Mouse (Mus musculus): ENCODE results near the gene Kcns1. TPM values are rescaled to one million over a fixed set of nuclear protein-coding genes. Genes with fewer than 3 reads are reported as not detected.

The Kcns1 gene
- polyA plus RNA-seq, 2 experiments: 0.02 TPM; not detected in 1

DNA sequence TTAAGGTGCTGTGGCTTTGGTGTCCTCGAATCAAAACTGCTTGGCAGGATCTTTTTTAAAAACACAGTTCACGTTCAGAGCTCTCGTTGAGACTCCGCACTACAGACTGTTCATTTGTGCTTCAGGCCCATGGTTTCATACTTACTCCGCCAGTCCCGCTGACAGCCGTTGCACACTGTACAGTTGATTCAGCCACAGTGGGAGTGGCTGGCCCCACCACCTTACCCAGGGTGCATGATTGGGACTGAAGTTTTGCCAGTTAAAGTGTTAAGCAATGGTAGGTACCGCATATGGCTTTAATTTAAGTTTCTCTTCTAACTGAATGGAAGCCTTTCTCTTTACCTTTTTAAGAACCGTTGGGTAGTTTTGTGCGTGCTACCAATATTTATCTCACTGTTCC, 55.4 kb downstream of the Kcns1 start:
- no peak overlapping the region for H3K27ac ChIP-seq

DNA sequence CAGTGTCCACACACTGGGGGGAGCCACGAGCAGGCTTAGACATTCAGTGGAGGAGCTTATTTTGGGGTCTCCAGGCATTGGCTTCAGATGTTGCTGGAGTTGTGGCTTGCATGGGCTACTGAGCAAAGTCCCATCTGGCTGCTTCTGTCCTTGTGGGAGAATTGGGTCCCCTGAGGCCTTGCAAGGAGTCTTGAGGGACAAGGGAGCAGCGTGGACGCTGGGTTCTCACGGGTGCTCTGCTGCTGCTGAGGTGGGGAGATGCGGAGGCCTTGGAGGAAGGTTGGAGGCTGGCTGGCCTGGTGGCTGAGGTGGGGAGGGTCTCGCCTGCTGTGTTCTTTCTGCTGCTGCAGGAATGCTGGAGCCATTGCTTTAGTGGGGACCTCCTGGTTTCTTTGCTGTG, 56.9 kb downstream of the Kcns1 start:
- Histone ChIP-seq H3K36me3 (replicated peaks; ENCODE audit: control insufficient read depth, insufficient read depth, low read depth) (peaks cover 4% of the 10 kb centered on the region; the same call in 1 of the 2 replicates), H3K9me3 (ENCODE audit: control insufficient read depth, low read length) (no peaks in the 10 kb centered on the region), H3K4me1 (replicated peaks; ENCODE audit: control insufficient read depth in 2 of 2, insufficient read depth in 2 of 2, low read length in 1 of 2) (no peaks in the 10 kb centered on the region), H3K9ac (replicated peaks) (no peak overlapping the region), H3K4me2 (ENCODE audit: low read depth) (no peak overlapping the region), H3K4me3 (ENCODE audit: insufficient read depth in 1 of 2, low read depth in 2 of 2, low read length in 2 of 2) (no peak overlapping the region), H3K27me3 (ENCODE audit: control insufficient read depth, insufficient read depth, low read length) (no peaks in the 10 kb centered on the region), H3K27ac (no peak overlapping the region)
- ATAC-seq (ENCODE audit: insufficient read depth) (no peak), DNase-seq (ENCODE audit: low read depth in 3 of 3, low spot score in 3 of 3) (no peak)
- TF ChIP-seq EP300 (IDR thresholded peaks at IDR 0.05; ENCODE audit: low read depth) (no peak), CTCF (IDR thresholded peaks at IDR 0.05; ENCODE audit: low read depth) (no peak)
- WGBS (ENCODE audit: insufficient replicate concordance): 81% methylated on average over 6 of the region's 6 CpGs

More for the DNA sequence above, 55.4 kb downstream of the Kcns1 start:
- DNase-seq (ENCODE audit: low read depth in 3 of 3, low spot score in 3 of 3) (no peak), ATAC-seq (ENCODE audit: insufficient read depth) (no peak)
- Histone ChIP-seq H3K36me3 (replicated peaks; ENCODE audit: control insufficient read depth, insufficient read depth, low read depth) (peaks cover 4% of the 10 kb centered on the region; the same call in 1 of the 2 replicates), H3K4me3 (ENCODE audit: insufficient read depth in 1 of 2, low read depth in 2 of 2, low read length in 2 of 2) (no peak overlapping the region), H3K9me3 (ENCODE audit: control insufficient read depth, low read length) (no peaks in the 10 kb centered on the region), H3K4me1 (replicated peaks; ENCODE audit: control insufficient read depth in 2 of 2, insufficient read depth in 2 of 2, low read length in 1 of 2) (no peaks in the 10 kb centered on the region), H3K27me3 (ENCODE audit: control insufficient read depth, insufficient read depth, low read length) (no peaks in the 10 kb centered on the region), H3K4me2 (ENCODE audit: low read depth) (no peak overlapping the region), H3K9ac (replicated peaks) (no peak overlapping the region)
- 81% methylated on average over 10 of the region's 10 CpGs for WGBS (ENCODE audit: insufficient replicate concordance)
- TF ChIP-seq CTCF (IDR thresholded peaks at IDR 0.05; ENCODE audit: low read depth) (no peak), EP300 (IDR thresholded peaks at IDR 0.05; ENCODE audit: low read depth) (no peak)

Other genes with a start within 250 kb of the Kcns1 start
- gene Ywhab, start 176.2 kb downstream of the Kcns1 start, polyA plus RNA-seq (2012; rRNA removed): 20.2 and 32.3 TPM in 2 replicates
- 79.6 and 88.4 TPM in 2 replicates for gene Ywhab, start 176.2 kb downstream of the Kcns1 start, polyA plus RNA-seq (2014; fragmentation: Nextera tagmentation; extraction: Ambion mirVana)
- gene Pabpc1l, start 145.7 kb downstream of the Kcns1 start, polyA plus RNA-seq (2012; rRNA removed): 0.22 and 0.29 TPM in 2 replicates
- not detected in 2 replicates for gene Pabpc1l, start 145.7 kb downstream of the Kcns1 start, polyA plus RNA-seq (2014; fragmentation: Nextera tagmentation; extraction: Ambion mirVana)
- gene Stk4, start 100.8 kb downstream of the Kcns1 start, polyA plus RNA-seq (2012; rRNA removed): 8.0 and 11.8 TPM in 2 replicates
- gene Stk4, start 100.8 kb downstream of the Kcns1 start, polyA plus RNA-seq (2014; fragmentation: Nextera tagmentation; extraction: Ambion mirVana): 19.6 and 21.7 TPM in 2 replicates
- 10.1 and 11.6 TPM in 2 replicates for gene Tomm34, start 99.9 kb downstream of the Kcns1 start, polyA plus RNA-seq (2012; rRNA removed)
- gene Tomm34, start 99.9 kb downstream of the Kcns1 start, polyA plus RNA-seq (2014; fragmentation: Nextera tagmentation; extraction: Ambion mirVana): 16.0 and 19.0 TPM in 2 replicates
- not detected in 2 replicates for gene Wfdc5, start 11.6 kb upstream of the Kcns1 start, polyA plus RNA-seq (2012; rRNA removed)
- gene Wfdc5, start 11.6 kb upstream of the Kcns1 start, polyA plus RNA-seq (2014; fragmentation: Nextera tagmentation; extraction: Ambion mirVana): not detected in 2 replicates
- not detected in 2 replicates for gene Wfdc12, start 19.5 kb upstream of the Kcns1 start, polyA plus RNA-seq (2012; rRNA removed)
- not detected in 2 replicates for gene Wfdc12, start 19.5 kb upstream of the Kcns1 start, polyA plus RNA-seq (2014; fragmentation: Nextera tagmentation; extraction: Ambion mirVana)
- not detected in 2 replicates for gene Wfdc15a, start 29.0 kb upstream of the Kcns1 start, polyA plus RNA-seq (2012; rRNA removed)
- not detected in 2 replicates for gene Wfdc15a, start 29.0 kb upstream of the Kcns1 start, polyA plus RNA-seq (2014; fragmentation: Nextera tagmentation; extraction: Ambion mirVana)
- 0.11 and 0.13 TPM in 2 replicates for gene Wfdc15b, start 50.5 kb upstream of the Kcns1 start, polyA plus RNA-seq (2012; rRNA removed)
- not detected in 2 replicates for gene Wfdc15b, start 50.5 kb upstream of the Kcns1 start, polyA plus RNA-seq (2014; fragmentation: Nextera tagmentation; extraction: Ambion mirVana)
- gene Svs2, start 67.4 kb upstream of the Kcns1 start, polyA plus RNA-seq (2012; rRNA removed): not detected in 2 replicates
- gene Svs2, start 67.4 kb upstream of the Kcns1 start, polyA plus RNA-seq (2014; fragmentation: Nextera tagmentation; extraction: Ambion mirVana): not detected in 2 replicates
- not detected in 2 replicates for gene Svs3b, start 85.5 kb upstream of the Kcns1 start, polyA plus RNA-seq (2012; rRNA removed)
- not detected in 2 replicates for gene Svs3b, start 85.5 kb upstream of the Kcns1 start, polyA plus RNA-seq (2014; fragmentation: Nextera tagmentation; extraction: Ambion mirVana)
- not detected in 2 replicates for gene Svs4, start 107.3 kb upstream of the Kcns1 start, polyA plus RNA-seq (2012; rRNA removed)
- gene Svs4, start 107.3 kb upstream of the Kcns1 start, polyA plus RNA-seq (2014; fragmentation: Nextera tagmentation; extraction: Ambion mirVana): not detected in 2 replicates
- gene Svs3a, start 118.2 kb upstream of the Kcns1 start, polyA plus RNA-seq (2012; rRNA removed): not detected in 2 replicates
- gene Svs3a, start 118.2 kb upstream of the Kcns1 start, polyA plus RNA-seq (2014; fragmentation: Nextera tagmentation; extraction: Ambion mirVana): not detected in 2 replicates
- gene Svs6, start 145.6 kb upstream of the Kcns1 start, polyA plus RNA-seq (2012; rRNA removed): not detected in 2 replicates
- not detected in 2 replicates for gene Svs6, start 145.6 kb upstream of the Kcns1 start, polyA plus RNA-seq (2014; fragmentation: Nextera tagmentation; extraction: Ambion mirVana)
- not detected in 2 replicates for gene Svs5, start 161.6 kb upstream of the Kcns1 start, polyA plus RNA-seq (2012; rRNA removed)
- gene Svs5, start 161.6 kb upstream of the Kcns1 start, polyA plus RNA-seq (2014; fragmentation: Nextera tagmentation; extraction: Ambion mirVana): not detected in 2 replicates
- gene Slpi, start 218.0 kb upstream of the Kcns1 start, polyA plus RNA-seq (2012; rRNA removed): 5.0 and 10.1 TPM in 2 replicates
- gene Slpi, start 218.0 kb upstream of the Kcns1 start, polyA plus RNA-seq (2014; fragmentation: Nextera tagmentation; extraction: Ambion mirVana): 19.9 and 20.8 TPM in 2 replicates
- gene Rbpjl, start 232.0 kb upstream of the Kcns1 start, polyA plus RNA-seq (2012; rRNA removed): 0.06 and 0.08 TPM in 2 replicates
- 0.05 TPM in 1 of 2 replicates, not detected in the other for gene Rbpjl, start 232.0 kb upstream of the Kcns1 start, polyA plus RNA-seq (2014; fragmentation: Nextera tagmentation; extraction: Ambion mirVana)
- gene Matn4, start 234.0 kb upstream of the Kcns1 start, polyA plus RNA-seq (2012; rRNA removed): 0.16 and 0.44 TPM in 2 replicates
- gene Matn4, start 234.0 kb upstream of the Kcns1 start, polyA plus RNA-seq (2014; fragmentation: Nextera tagmentation; extraction: Ambion mirVana): not detected in 2 replicates